Mouse (Mus musculus) CH12.LX (cell line): ENCODE data around the gene Lpcat3.

Source experiments
- BHLHE40 ChIP-seq: IDR thresholded peaks from 2 replicates; pipeline ENCODE4 v1.6.1; 2011; ENCODE audit warnings: mild to moderate bottlenecking, low read depth, low read length, improper control_type of control experiment
- HCFC1 ChIP-seq: IDR thresholded peaks from 2 replicates; pipeline ENCODE4 v1.6.1; 2012; ENCODE audit warnings: low read depth, mild to moderate bottlenecking, inconsistent platforms, low read length, improper control_type of control experiment
- SIN3A ChIP-seq: IDR thresholded peaks from 2 replicates; pipeline ENCODE4 v1.6.1; 2012; ENCODE audit warnings: low read length, improper control_type of control experiment, inconsistent platforms
- USF1 ChIP-seq: IDR thresholded peaks from 2 replicates; pipeline ENCODE4 v1.6.1; 2014; ENCODE audit warnings: low read depth, mild to moderate bottlenecking, inconsistent platforms, low read length, improper control_type of control experiment
- USF2 ChIP-seq: conservative IDR thresholded peaks from 2 replicates; pipeline ENCODE4 v1.6.1; 2011; ENCODE audit warnings: low read depth, low read length, improper control_type of control experiment
- ZNF384 ChIP-seq: IDR thresholded peaks from 2 replicates; pipeline ENCODE4 v1.6.1; 2012; ENCODE audit warnings: low read depth, low read length, improper control_type of control experiment, inconsistent platforms

GRCm38 (mm10) chr6:124704417-124704816 lies 41.6 kb downstream of the Lpcat3 start:
- TF ChIP-seq SIN3A (no peak), HCFC1 (no peak), BHLHE40 (no peak), USF1 (no peak), USF2 (no peak), ZNF384 (no peak)
